ENCODE assay signal across 33 mouse cellular contexts in genomic region chr8:39227239-39227638, GRCm38 (mm10).
"Had no signal": no experiment of that assay in that cellular context is flagged by ENCODE, and none has a peak within 500 bp of the region (broad histone marks: within the 10 kb centered on the region; RNA-seq: fewer than 3 reads in every experiment).

No protein-coding gene starts in this region.

- DNase-seq: heart, postnatal 10 days; heart, postnatal 14 days; heart, postnatal 36 days; heart, postnatal 4 days; kidney, adult 11 months; kidney, adult 2 months; kidney, adult 8-10 months; kidney, adult 9 months; kidney, postnatal 10 days; kidney, postnatal 14 days; kidney, postnatal 36 days; kidney, postnatal 4 days; layer of hippocampus, adult 9-11 months; layer of hippocampus, postnatal 36 days had no signal

- H3K4me2 ChIP-seq: heart, embryonic 11.5 days; heart, embryonic 12.5 days; heart, embryonic 13.5 days; heart, embryonic 15.5 days; hindbrain, embryonic 12.5 days; hindbrain, embryonic 13.5 days; hindbrain, embryonic 14.5 days; hindbrain, embryonic 15.5 days; intestine, embryonic 15.5 days; kidney, embryonic 15.5 days had no signal

- H3K9me3 ChIP-seq: heart, embryonic 10.5 days; heart, embryonic 12.5 days; heart, embryonic 13.5 days; heart, embryonic 15.5 days; hindbrain, embryonic 10.5 days; hindbrain, embryonic 12.5 days; hindbrain, embryonic 13.5 days; hindbrain, embryonic 15.5 days; intestine, embryonic 15.5 days; kidney, embryonic 15.5 days had no signal

- ATAC-seq: hindbrain, embryonic 16.5 days; hindbrain, postnatal 0 days; inflammation-experienced regulatory T-cells, adult 6 months; intestine, embryonic 15.5 days; intestine, embryonic 16.5 days; intestine, postnatal 0 days had no signal

- H3K36me3 ChIP-seq: heart, embryonic 10.5 days; heart, embryonic 12.5 days; heart, embryonic 13.5 days; heart, embryonic 15.5 days; hindbrain, embryonic 10.5 days; hindbrain, embryonic 12.5 days; hindbrain, embryonic 13.5 days; hindbrain, embryonic 15.5 days; intestine, embryonic 15.5 days; kidney, embryonic 15.5 days had no signal

- H3K9ac ChIP-seq: heart, embryonic 12.5 days; heart, embryonic 13.5 days; heart, embryonic 15.5 days; hindbrain, embryonic 12.5 days; hindbrain, embryonic 13.5 days; hindbrain, embryonic 14.5 days; hindbrain, embryonic 15.5 days; intestine, embryonic 15.5 days; kidney, embryonic 15.5 days had no signal

- H3K27me3 ChIP-seq: heart, embryonic 12.5 days; heart, embryonic 13.5 days; heart, embryonic 15.5 days; hindbrain, embryonic 12.5 days; hindbrain, embryonic 13.5 days; hindbrain, embryonic 15.5 days; intestine, embryonic 15.5 days; kidney, embryonic 15.5 days had no signal

- H3K27ac ChIP-seq: heart, embryonic 10.5 days; heart, embryonic 13.5 days; heart, embryonic 15.5 days; hindbrain, embryonic 10.5 days; hindbrain, embryonic 12.5 days; hindbrain, embryonic 13.5 days; hindbrain, embryonic 14.5 days; hindbrain, embryonic 15.5 days; hindbrain, postnatal 0 days; intestine, embryonic 15.5 days; kidney, embryonic 15.5 days; layer of hippocampus, adult 2 months; left cerebral cortex, adult 2 months had no signal

- H3K4me3 ChIP-seq: heart, embryonic 10.5 days; heart, embryonic 12.5 days; heart, embryonic 13.5 days; heart, embryonic 15.5 days; hindbrain, embryonic 10.5 days; hindbrain, embryonic 12.5 days; hindbrain, embryonic 13.5 days; hindbrain, embryonic 15.5 days; intestine, embryonic 15.5 days; kidney, embryonic 15.5 days; layer of hippocampus, adult 2 months; left cerebral cortex, adult 2 months had no signal

- H3K4me1 ChIP-seq: heart, embryonic 10.5 days; heart, embryonic 12.5 days; heart, embryonic 13.5 days; heart, embryonic 15.5 days; hindbrain, embryonic 10.5 days; hindbrain, embryonic 12.5 days; hindbrain, embryonic 13.5 days; hindbrain, embryonic 15.5 days; intestine, embryonic 15.5 days; kidney, embryonic 15.5 days had no signal
